Mouse (Mus musculus) neural tube, embryonic 11.5 days (tissue): ENCODE measurements around the gene Col6a3. TPM values are rescaled to one million over a fixed set of nuclear protein-coding genes. Genes with fewer than 3 reads are reported as not detected.

Source experiments
- ATAC-seq: fragments of 200-750 bp; cut with Nextera tagmentation; 2 replicates; pipeline ENCODE4 v1.8.0; 2017; ENCODE audit warnings: moderate number of reproducible peaks, mild to moderate bottlenecking, moderate TSS enrichment, moderate library complexity; ENCODE audit not compliant: insufficient read depth, low FRiP score, low TSS enrichment
- DNase-seq: peaks from one replicate; pipeline ENCODE4 v3.0.0-alpha.2; 2015; ENCODE audit warnings: low spot score
- H3K27ac ChIP-seq: fragments of 300-500 bp; sonication (generic); 2 replicates; pipeline ENCODE4 v1.5.1; 2014; ENCODE audit warnings: low read depth, mild to moderate bottlenecking, low read length
- H3K27me3 ChIP-seq: fragments of 300-500 bp; sonication (generic); 2 replicates; pipeline ENCODE4 v1.6.1; 2014; ENCODE audit warnings: mild to moderate bottlenecking, low read length, mixed read lengths; ENCODE audit not compliant: control insufficient read depth, insufficient read depth
- H3K36me3 ChIP-seq: fragments of 300-500 bp; sonication (generic); 2 replicates; pipeline ENCODE4 v1.6.1; 2014; ENCODE audit warnings: mild to moderate bottlenecking, low read length, moderate library complexity, mixed read lengths; ENCODE audit not compliant: control insufficient read depth, insufficient read depth
- H3K4me1 ChIP-seq: fragments of 300-500 bp; sonication (generic); 2 replicates; pipeline ENCODE4 v1.6.1; 2014; ENCODE audit warnings: low read length, mixed read lengths; ENCODE audit not compliant: control insufficient read depth, insufficient read depth
- H3K4me2 ChIP-seq: fragments of 300-500 bp; sonication (generic); 2 replicates; pipeline ENCODE4 v1.6.1; 2014; ENCODE audit warnings: low read depth, mild to moderate bottlenecking, moderate library complexity
- H3K4me3 ChIP-seq: fragments of 300-500 bp; sonication (generic); 2 replicates; pipeline ENCODE4 v1.5.1; 2014; ENCODE audit warnings: low read depth, low read length
- H3K9ac ChIP-seq: fragments of 300-500 bp; sonication (generic); 2 replicates; pipeline ENCODE4 v1.6.1; 2014; ENCODE audit warnings: mild to moderate bottlenecking, low read length
- H3K9me3 ChIP-seq: fragments of 300-500 bp; sonication (generic); 2 replicates; pipeline ENCODE4 v1.6.1; 2016; ENCODE audit warnings: low read length; ENCODE audit not compliant: control insufficient read depth
- WGBS: fragments of 180-500 bp; shearing (Covaris S2); extraction: QIAGEN DNeasy Blood & Tissue Kit; methylation state at CpG from one replicate; pipeline ENCODE4 v1.1.7; 2014; 5-methylcytosine and 5-hydroxymethylcytosine counted together
- polyA plus RNA-seq: library from polyadenylated mRNA; unstranded; fragments of >200 nt; fragmentation: Nextera tagmentation; extraction: Ambion mirVana; gene quantifications from 2 replicates; pipeline ENCODE4 v1.2.1, GENCODE M21; 2014

The Col6a3 gene
- polyA plus RNA-seq, 1 experiment from 2014 or later, result 10.1 TPM

DNA sequence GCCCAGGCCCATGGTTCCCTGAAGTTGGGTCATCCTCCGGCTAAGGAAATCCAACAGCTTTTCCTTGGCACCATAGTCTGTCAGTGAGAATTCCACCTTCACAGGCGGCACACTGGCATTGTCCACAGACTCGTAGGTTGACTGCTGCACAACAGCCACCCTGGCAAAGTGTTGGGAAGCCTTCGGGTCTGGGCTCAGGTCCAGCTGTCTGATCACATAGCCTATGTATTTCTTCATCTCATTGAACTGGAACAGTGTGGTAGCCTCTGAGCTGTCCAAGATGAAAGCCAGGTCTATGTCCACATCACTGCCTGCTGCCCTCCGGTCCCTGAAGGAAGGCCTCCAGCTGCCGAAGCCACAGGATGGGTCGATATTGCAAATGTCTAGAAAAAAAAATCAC lies 64.7 kb downstream of the Col6a3 start:
- WGBS, result 90% methylated on average over 7 of the region's 7 CpGs
- no peak for ATAC-seq

GRCm38 (mm10) chr1:90775477-90776241 lies 68.1 kb downstream of the Col6a3 start:
- no peak overlapping the region for H3K9ac ChIP-seq
- peak; percentile 55 for DNase-seq
- WGBS, result 14% methylated on average over 10 of the region's 10 CpGs
- peak; percentile 65 for ATAC-seq
- H3K36me3 ChIP-seq, result no peaks in the 10 kb centered on the region
- H3K27me3 ChIP-seq, result no peaks in the 10 kb centered on the region
- H3K4me3 ChIP-seq, result no peak overlapping the region
- H3K4me2 ChIP-seq, result 0 out of 2 replicates have a peak overlapping the region, but pooled peaks have one; percentile 12
- no peaks in the 10 kb centered on the region for H3K9me3 ChIP-seq
- peak overlapping the region; percentile 27; the same call in 1 of the 2 replicates for H3K27ac ChIP-seq
- H3K4me1 ChIP-seq, result peaks cover 6% of the 10 kb centered on the region

More for the DNA sequence above, 64.7 kb downstream of the Col6a3 start:
- no peaks in the 10 kb centered on the region for H3K27me3 ChIP-seq
- H3K9ac ChIP-seq, result no peak overlapping the region
- H3K36me3 ChIP-seq, result no peaks in the 10 kb centered on the region
- no peak overlapping the region for H3K4me2 ChIP-seq
- H3K9me3 ChIP-seq, result no peaks in the 10 kb centered on the region
- no peak overlapping the region for H3K4me3 ChIP-seq
- H3K4me1 ChIP-seq, result peaks cover 6% of the 10 kb centered on the region
- DNase-seq, result no peak
- H3K27ac ChIP-seq, result no peak overlapping the region

- Histone ChIP-seq H3K36me3 (no peaks in the 10 kb centered on the region), H3K9me3 (no peaks in the 10 kb centered on the region), H3K4me3 (no peak overlapping the region), H3K4me1 (peaks cover 6% of the 10 kb centered on the region), H3K27me3 (no peaks in the 10 kb centered on the region), H3K27ac (no peak overlapping the region), H3K4me2 (no peak overlapping the region), H3K9ac (no peak overlapping the region)
- ATAC-seq (no peak), DNase-seq (no peak)
- 70% methylated on average over 4 of the region's 4 CpGs for WGBS
These were observed 72.6 kb downstream of the Col6a3 start for GRCm38 (mm10) chr1:90771172-90771571.

- Histone ChIP-seq H3K9me3 (no peaks in the 10 kb centered on the region), H3K36me3 (no peaks in the 10 kb centered on the region), H3K4me2 (no peak overlapping the region), H3K4me3 (no peak overlapping the region), H3K4me1 (no peaks in the 10 kb centered on the region), H3K9ac (no peak overlapping the region), H3K27ac (no peak overlapping the region), H3K27me3 (no peaks in the 10 kb centered on the region)
- DNase-seq (no peak), ATAC-seq (no peak)
- 88% methylated on average over 7 of the region's 7 CpGs for WGBS
These were observed 73.7 kb downstream of the Col6a3 start for GRCm38 (mm10) chr1:90770027-90770426.

DNA sequence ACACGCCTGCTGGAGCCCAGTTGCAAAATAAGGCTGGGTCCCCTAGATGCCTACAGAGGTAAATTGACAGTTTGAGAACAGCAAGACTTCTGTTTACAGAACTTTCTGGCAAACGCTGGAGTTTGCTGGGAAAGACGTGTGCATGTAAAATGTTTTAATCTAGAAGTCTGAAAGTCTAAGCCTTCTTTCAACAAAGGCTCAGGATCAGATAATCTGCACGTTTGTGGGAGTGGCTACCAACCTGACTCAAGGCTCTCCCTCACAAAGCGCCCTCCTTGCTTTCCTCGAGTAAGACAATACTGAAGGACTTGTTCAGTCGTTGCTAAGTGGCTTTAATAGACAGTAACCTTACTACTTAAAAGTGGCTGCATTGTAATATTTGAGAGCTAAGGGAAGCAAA lies 74.5 kb downstream of the Col6a3 start:
- Histone ChIP-seq H3K9me3 (no peaks in the 10 kb centered on the region), H3K4me1 (no peaks in the 10 kb centered on the region)
- WGBS, result 68% methylated on average over 7 of the region's 7 CpGs

DNA sequence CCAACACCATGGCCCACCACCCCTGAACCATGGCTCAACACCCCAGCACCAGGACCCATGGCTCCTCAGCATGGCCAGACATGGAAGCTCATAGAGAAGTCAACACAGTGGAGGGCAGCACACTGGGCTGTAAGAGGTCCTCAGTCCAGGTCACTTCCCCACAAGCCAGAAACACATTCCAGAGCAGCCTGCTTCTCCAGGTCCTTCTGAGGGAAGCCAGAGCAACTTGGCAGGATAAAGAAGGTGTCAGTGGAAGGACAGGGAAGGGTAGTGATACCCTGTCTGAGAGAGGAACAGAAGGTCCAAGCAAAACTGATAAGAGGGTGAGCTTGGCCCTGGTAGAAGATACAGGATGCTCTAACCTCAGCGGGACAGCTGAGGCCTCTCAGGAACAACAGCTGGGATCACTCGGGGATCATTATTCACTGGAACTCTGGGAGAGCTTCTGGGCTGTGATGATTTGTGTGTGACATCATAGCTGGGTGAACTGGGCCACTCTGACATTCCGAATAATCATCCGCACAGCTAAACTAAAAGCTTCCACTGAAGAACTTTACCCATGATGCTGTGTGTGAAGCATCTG lies 85.6 kb downstream of the Col6a3 start:
- Histone ChIP-seq H3K27ac (no peak overlapping the region), H3K4me2 (no peak overlapping the region), H3K27me3 (no peaks in the 10 kb centered on the region), H3K36me3 (no peaks in the 10 kb centered on the region), H3K4me1 (no peaks in the 10 kb centered on the region), H3K4me3 (no peak overlapping the region), H3K9ac (no peak overlapping the region), H3K9me3 (no peaks in the 10 kb centered on the region)
- WGBS, result 87% methylated on average over 4 of the region's 4 CpGs
- DNase-seq, result no peak
- ATAC-seq, result no peak

More for the DNA sequence above, 74.5 kb downstream of the Col6a3 start:
- Histone ChIP-seq H3K36me3 (no peaks in the 10 kb centered on the region), H3K4me2 (no peak overlapping the region), H3K27me3 (no peaks in the 10 kb centered on the region), H3K9ac (no peak overlapping the region), H3K4me3 (no peak overlapping the region), H3K27ac (no peak overlapping the region)
- DNase-seq, result no peak
- ATAC-seq, result no peak

DNA sequence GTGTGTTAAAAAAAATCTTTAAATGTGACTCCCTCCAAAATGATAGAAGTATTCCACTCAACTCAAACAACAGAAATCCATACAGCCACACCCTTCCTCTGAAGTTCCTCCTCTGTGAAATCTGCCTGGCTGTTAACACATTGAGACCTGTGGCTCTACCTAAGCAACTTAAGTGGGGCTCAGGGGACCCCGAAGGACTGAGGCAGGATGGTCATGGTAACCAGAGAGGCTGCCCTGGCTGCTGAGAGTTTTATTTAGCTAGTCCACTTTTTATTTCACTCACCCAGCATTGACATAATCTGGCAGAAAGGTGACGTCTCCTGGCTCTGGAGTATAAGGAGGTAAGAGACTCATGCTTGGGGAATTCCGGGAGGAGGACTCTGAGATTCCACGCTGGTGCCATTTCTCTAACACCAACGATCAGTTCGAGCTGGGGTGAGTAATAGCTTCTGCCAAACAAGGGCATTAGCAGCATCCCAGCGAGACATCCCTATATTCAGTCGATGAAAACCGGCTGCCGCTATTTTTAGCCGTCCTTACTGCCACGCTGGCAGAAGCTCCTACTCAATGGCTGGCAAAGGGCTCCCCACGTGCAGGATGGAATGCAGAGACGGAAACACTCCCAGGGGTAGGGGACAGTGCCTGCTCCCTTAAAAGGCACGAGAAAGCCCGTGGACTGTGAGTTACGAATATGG lies 89.8 kb downstream of the Col6a3 start:
- H3K4me2 ChIP-seq, result no peak overlapping the region
- H3K27ac ChIP-seq, result no peak overlapping the region
- no peak for DNase-seq
- H3K4me1 ChIP-seq, result no peaks in the 10 kb centered on the region
- H3K9me3 ChIP-seq, result no peaks in the 10 kb centered on the region
- H3K9ac ChIP-seq, result no peak overlapping the region
- 59% methylated on average over 17 of the region's 17 CpGs for WGBS
- no peak for ATAC-seq
- H3K27me3 ChIP-seq, result no peaks in the 10 kb centered on the region
- H3K36me3 ChIP-seq, result no peaks in the 10 kb centered on the region
- no peak overlapping the region for H3K4me3 ChIP-seq

DNA sequence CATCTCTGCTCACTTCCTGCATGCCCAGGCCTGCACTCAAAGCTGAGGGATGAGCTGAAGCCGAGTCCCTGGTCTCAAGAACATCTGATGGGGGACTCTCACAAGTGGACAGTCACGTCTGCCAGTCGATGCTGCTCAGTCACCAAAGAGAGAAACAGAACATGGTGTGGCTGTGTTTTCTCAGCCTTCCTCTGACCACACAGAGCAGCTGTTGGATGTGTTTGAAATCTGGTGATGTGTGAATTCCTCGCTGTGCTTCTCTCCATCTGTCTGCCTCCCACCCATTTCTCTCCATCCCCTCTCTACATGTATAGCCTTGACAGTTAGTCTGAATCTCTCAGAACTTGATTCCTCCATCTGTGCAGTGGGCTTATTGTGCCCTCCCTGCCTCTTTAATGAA lies 92.5 kb downstream of the Col6a3 start:
- Histone ChIP-seq H3K4me3 (no peak overlapping the region), H3K36me3 (no peaks in the 10 kb centered on the region), H3K4me2 (no peak overlapping the region), H3K27ac (no peak overlapping the region), H3K4me1 (no peaks in the 10 kb centered on the region), H3K9me3 (no peaks in the 10 kb centered on the region), H3K9ac (no peak overlapping the region), H3K27me3 (no peaks in the 10 kb centered on the region)
- DNase-seq (no peak), ATAC-seq (no peak)
- 57% methylated on average over 4 of the region's 4 CpGs for WGBS
